Mouse (Mus musculus): ENCODE results near the gene Efr3b.

DNA sequence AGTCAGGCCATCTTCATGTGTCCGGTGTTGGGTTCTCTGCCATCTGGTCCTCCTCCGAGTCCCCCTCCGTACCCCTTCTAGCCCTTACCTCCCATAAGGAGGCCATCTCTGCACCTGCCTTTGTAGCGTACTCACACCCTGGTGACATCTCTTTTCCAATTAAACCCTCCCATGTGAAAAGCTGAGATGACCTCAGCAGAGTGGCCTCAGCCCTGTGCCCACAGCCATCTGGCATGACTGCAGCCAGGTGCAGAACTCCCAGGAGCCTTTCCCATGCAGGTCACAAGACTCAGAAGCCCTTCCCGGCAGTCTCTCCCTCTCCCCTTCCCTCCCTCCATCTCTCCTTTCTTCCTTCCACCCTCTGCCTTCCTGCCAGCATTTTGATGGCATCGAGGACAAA lies 91.2 kb downstream of the Efr3b start:
- no peak for TF ChIP-seq CTCF (IDR thresholded peaks at IDR 0.05; ENCODE audit: extremely low read depth, insufficient read depth, low read length)
- TF ChIP-seq POLR2A (IDR thresholded peaks at IDR 0.05; ENCODE audit: extremely low read depth, insufficient read depth, low read length): no peak
